Mouse (Mus musculus) erythroid progenitor cell, adult 5-6 weeks (primary cell): ENCODE results near the gene Olfr65. TPM values are rescaled to one million over a fixed set of nuclear protein-coding genes. Genes with fewer than 3 reads are reported as not detected.

ENCODE experiments used
- ATAC-seq: replicated peaks from 2 replicates; pipeline ENCODE4 v1.8.0; 2016; ENCODE audit warnings: moderate number of reproducible peaks, mild to moderate bottlenecking, moderate TSS enrichment, inconsistent platforms; ENCODE audit not compliant: poor library complexity, low FRiP score, severe bottlenecking
- total RNA-seq, 2 experiments: library from RNA; stranded (forward) in 1 of 2; stranded (reverse) in 1 of 2; fragments of 150-400 nt in 1 of 2; fragments of 186-747, 209-891 nt in 1 of 2; gene quantifications; 2 replicates each; pipeline versions ENCODE4 v1.2.3 to v1.2.4; 2015 to 2017; ENCODE audit warnings: low replicate concordance in 2 of 2

The Olfr65 gene
- not detected in 2 replicates for total RNA-seq (2015; ENCODE audit: low replicate concordance)
- not detected in 2 replicates for total RNA-seq (2017; ENCODE audit: low replicate concordance)

GRCm38 (mm10) chr7:103903187-103903586 lies at the start of gene Olfr65:
Gene Olfr65, plus strand, starts transcription at chr7:103903487.
- no peak for ATAC-seq

- ATAC-seq = peak; percentile 50
Observed at GRCm38 (mm10) chr7:103854669-103855068, 48.6 kb upstream of the Olfr65 start.

GRCm38 (mm10) chr7:103859076-103859475 lies 44.2 kb upstream of the Olfr65 start:
- ATAC-seq = peak; percentile 83

- peak; percentile 67 for ATAC-seq
Observed at GRCm38 (mm10) chr7:103860855-103861254, 42.4 kb upstream of the Olfr65 start.

- ATAC-seq = no peak
Observed at GRCm38 (mm10) chr7:103861531-103861930, 41.8 kb upstream of the Olfr65 start.

- ATAC-seq = peak; percentile 75
Observed at GRCm38 (mm10) chr7:103865716-103866115, 37.6 kb upstream of the Olfr65 start.

GRCm38 (mm10) chr7:103870667-103871066 lies 32.6 kb upstream of the Olfr65 start:
- peak; percentile 83 for ATAC-seq

GRCm38 (mm10) chr7:103873064-103873463 lies 30.2 kb upstream of the Olfr65 start:
- 0 out of 2 replicates have a peak, but pooled peaks have one; percentile 16 for ATAC-seq

- ATAC-seq = 0 out of 2 replicates have a peak, but pooled peaks have one; percentile 20
Observed at GRCm38 (mm10) chr7:103874451-103874850, 28.8 kb upstream of the Olfr65 start.

- peak; percentile 81 for ATAC-seq
Observed at GRCm38 (mm10) chr7:103877093-103877492, 26.2 kb upstream of the Olfr65 start.

- no peak for ATAC-seq
Observed at GRCm38 (mm10) chr7:103886152-103886551, 17.1 kb upstream of the Olfr65 start, which contains the start of gene Olfr66. Gene Olfr66, minus strand, starts transcription at chr7:103886252.

- ATAC-seq = no peak
Observed at GRCm38 (mm10) chr7:103894385-103894784, 8.9 kb upstream of the Olfr65 start, which contains the start of gene Olfr64. Gene Olfr64, minus strand, starts transcription at chr7:103894485.

GRCm38 (mm10) chr7:103910047-103910446 lies 6.8 kb downstream of the Olfr65 start:
- peak; percentile 93 for ATAC-seq

- ATAC-seq = peak; percentile 73
Observed at GRCm38 (mm10) chr7:103912969-103913511, 9.8 kb downstream of the Olfr65 start.

- ATAC-seq = peak; percentile 87
Observed at GRCm38 (mm10) chr7:103915338-103915737, 12.1 kb downstream of the Olfr65 start.

- no peak for ATAC-seq
Observed at GRCm38 (mm10) chr7:103928525-103928924, 25.2 kb downstream of the Olfr65 start, which contains the start of gene Olfr631. Gene Olfr631, plus strand, starts transcription at chr7:103928825.

GRCm38 (mm10) chr7:103934264-103934663 lies 31.0 kb downstream of the Olfr65 start, which contains the start of gene Olfr632:
Gene Olfr632, plus strand, starts transcription at chr7:103934347.
- no peak for ATAC-seq

GRCm38 (mm10) chr7:103942730-103943129 lies 39.4 kb downstream of the Olfr65 start:
- ATAC-seq = peak; percentile 90

- no peak for ATAC-seq
Observed at GRCm38 (mm10) chr7:103944137-103944536, 40.9 kb downstream of the Olfr65 start, which contains the start of gene Olfr633. Gene Olfr633, plus strand, starts transcription at chr7:103944437.
